Comparison of ENCODE assay signal across 19 mouse cellular contexts in the genomic region with DNA sequence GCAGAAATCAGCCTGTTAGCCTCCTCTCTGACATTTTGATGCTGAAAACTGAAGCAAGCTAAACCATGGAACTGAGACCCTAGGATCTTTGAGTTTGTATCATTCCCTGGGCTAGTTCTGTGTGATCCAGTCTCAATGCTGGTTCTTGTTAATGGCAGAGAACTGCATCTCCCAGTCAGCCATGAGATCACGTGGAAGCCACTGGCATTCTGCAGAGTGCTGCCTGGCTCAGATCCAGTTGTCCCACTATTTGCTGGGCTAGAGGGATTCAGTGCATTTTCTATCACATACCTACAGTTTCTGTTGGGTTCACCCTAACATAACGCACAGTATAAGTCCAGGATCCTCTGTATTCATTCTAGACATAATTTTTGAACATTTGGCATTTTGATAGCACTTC.
DNase-seq lines count a peak whose midpoint lies in the region; TF ChIP-seq lines count a peak whose summit lies in the region.
"Had no signal": no experiment of that assay in that cellular context is flagged by ENCODE, and none has a peak within 500 bp of the region (broad histone marks: within the 10 kb centered on the region; RNA-seq: fewer than 3 reads in every experiment).

No protein-coding gene starts in this region.

- TF ChIP-seq CTCF in embryonic fibroblast, embryonic 13.5 days (IDR thresholded peaks at IDR 0.05; ENCODE audit: borderline replicate concordance, insufficient read depth, low read length), result no peak

- H3K4me1 ChIP-seq in embryonic fibroblast, embryonic 13.5 days (ENCODE audit: control insufficient read depth, insufficient read depth, low read length), result peaks cover 5% of the 10 kb centered on the region
- H3K4me1 ChIP-seq: embryonic facial prominence, embryonic 12.5 days; embryonic facial prominence, embryonic 15.5 days; forebrain, embryonic 10.5 days; forebrain, embryonic 13.5 days; hindbrain, embryonic 10.5 days; hindbrain, embryonic 13.5 days; intestine, embryonic 15.5 days had no signal

- peak; percentile 14 for DNase-seq in heart, postnatal 4 days
- no peak for DNase-seq in heart, adult 18-20 months
- DNase-seq in kidney, postnatal 14 days, result peak; percentile 19
- no peak for DNase-seq in kidney, adult 11 months
- DNase-seq in brain, adult 2 months (ENCODE audit: low read depth, low spot score), result peak; percentile 19
- DNase-seq: adrenal gland, adult 2 months; adrenal gland, postnatal 14 days; cerebellum, adult 11-12 months; cerebellum, adult 8-10 months; gastrocnemius, postnatal 14 days; heart, adult 2 months had no signal

- H3K4me3 ChIP-seq in embryonic fibroblast, embryonic 13.5 days (ENCODE audit: insufficient read depth, low read length), result no peak overlapping the region
- H3K4me3 ChIP-seq: embryonic facial prominence, embryonic 12.5 days; embryonic facial prominence, embryonic 15.5 days; forebrain, embryonic 10.5 days; forebrain, embryonic 13.5 days; heart, adult 2 months; hindbrain, embryonic 10.5 days; hindbrain, embryonic 13.5 days; intestine, embryonic 15.5 days had no signal

- peak overlapping the region; percentile 70 for H3K27ac ChIP-seq in embryonic fibroblast, embryonic 13.5 days (ENCODE audit: insufficient read depth, low read length)
- H3K27ac ChIP-seq: embryonic facial prominence, embryonic 12.5 days; embryonic facial prominence, embryonic 15.5 days; forebrain, embryonic 10.5 days; forebrain, embryonic 13.5 days; heart, adult 2 months; hindbrain, embryonic 10.5 days; hindbrain, embryonic 13.5 days; intestine, embryonic 15.5 days had no signal

- TF ChIP-seq POLR2A in embryonic fibroblast, embryonic 13.5 days (IDR thresholded peaks at IDR 0.05; ENCODE audit: low read depth, low read length), result no peak

Comparison
In these comparisons a context has a peak if more than half of its experiments do, and no peak if none do; other contexts are left out.
1. DNase-seq: peak in heart, postnatal 4 days (single experiment), kidney, postnatal 14 days (single experiment) and brain, adult 2 months (single experiment); none in heart, adult 18-20 months (0 of 2) and kidney, adult 11 months (single experiment).